Mouse (Mus musculus) limb, embryonic 15.5 days (tissue): Measurements from ENCODE around the gene Gemin5. TPM values are rescaled to one million over a fixed set of nuclear protein-coding genes. Genes with fewer than 3 reads are reported as not detected.

ENCODE experiments used
- ATAC-seq: fragments of 200-750 bp; cut with Nextera tagmentation; 2 replicates; pipeline ENCODE4 v1.8.0; 2017; ENCODE audit warnings: low read depth, moderate TSS enrichment; ENCODE audit not compliant: insufficient number of reproducible peaks, low FRiP score, low TSS enrichment
- H3K27ac ChIP-seq: fragments of 300-500 bp; sonication (generic); 2 replicates; pipeline ENCODE4 v1.5.1; 2015; ENCODE audit warnings: moderate library complexity, mild to moderate bottlenecking, inconsistent platforms
- H3K27me3 ChIP-seq: fragments of 300-500 bp; sonication (generic); 2 replicates; pipeline ENCODE4 v1.6.1; 2015; ENCODE audit warnings: inconsistent platforms
- H3K36me3 ChIP-seq: fragments of 300-500 bp; sonication (generic); 2 replicates; pipeline ENCODE4 v1.6.1; 2015; ENCODE audit warnings: inconsistent platforms
- H3K4me1 ChIP-seq: fragments of 300-500 bp; sonication (generic); 2 replicates; pipeline ENCODE4 v1.6.1; 2015; ENCODE audit warnings: inconsistent platforms
- H3K4me2 ChIP-seq: fragments of 300-500 bp; sonication (generic); 2 replicates; pipeline ENCODE4 v1.6.1; 2015; ENCODE audit warnings: mild to moderate bottlenecking, inconsistent platforms
- H3K4me3 ChIP-seq: fragments of 300-500 bp; sonication (generic); 2 replicates; pipeline ENCODE4 v1.5.1; 2015; ENCODE audit warnings: mild to moderate bottlenecking, inconsistent platforms
- H3K9ac ChIP-seq: fragments of 300-500 bp; sonication (generic); 2 replicates; pipeline ENCODE4 v1.6.1; 2015; ENCODE audit warnings: inconsistent platforms
- H3K9me3 ChIP-seq: fragments of 300-500 bp; sonication (generic); 2 replicates; pipeline ENCODE4 v1.6.1; 2016; ENCODE audit warnings: inconsistent platforms
- whole genome bisulfite sequencing: fragments of 180-500 bp; shearing (Covaris S2); methylation state at CpG from one replicate; pipeline ENCODE4 v1.1.7; 2015; 5-methylcytosine and 5-hydroxymethylcytosine counted together
- polyA plus RNA-seq: library from polyadenylated mRNA; unstranded; fragments of >200 nt; fragmentation: Nextera tagmentation; extraction: Ambion mirVana; gene quantifications from 2 replicates; pipeline ENCODE4 v1.2.1, GENCODE M21; 2015

The Gemin5 gene
- polyA plus RNA-seq, 1 experiment from 2014 or later, result 14.7 TPM

DNA sequence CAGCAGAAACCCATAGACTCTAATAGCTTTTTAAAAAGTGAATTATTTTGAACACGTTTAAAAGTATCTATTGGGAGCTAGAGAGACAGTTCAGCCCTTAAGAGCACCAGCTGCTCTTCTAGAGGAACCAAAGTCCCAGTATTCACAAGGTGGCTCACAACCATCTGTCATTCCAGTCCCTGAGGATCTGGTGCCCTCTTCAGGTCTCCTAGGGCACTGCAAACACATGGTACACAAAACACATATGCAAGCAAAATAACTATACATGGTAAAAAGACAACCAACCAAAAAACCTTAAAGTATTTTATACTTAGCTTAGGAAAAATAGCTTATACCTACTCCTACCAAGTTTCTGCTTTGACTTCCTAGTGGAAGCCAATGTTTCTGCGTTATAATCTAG, 3.3 kb downstream of the Gemin5 start:
- 95% methylated on average over 2 of the region's 2 CpGs for WGBS
- peaks cover 8% of the 10 kb centered on the region; the same call in 1 of the 2 replicates for H3K4me1 ChIP-seq
- no peak for ATAC-seq
- H3K27ac ChIP-seq, result no peak overlapping the region
- H3K9ac ChIP-seq, result no peak overlapping the region
- H3K27me3 ChIP-seq, result no peaks in the 10 kb centered on the region
- H3K36me3 ChIP-seq, result peaks cover 59% of the 10 kb centered on the region
- no peaks in the 10 kb centered on the region for H3K9me3 ChIP-seq
- no peak overlapping the region for H3K4me3 ChIP-seq
- no peak overlapping the region for H3K4me2 ChIP-seq

- 82% methylated on average over 3 of the region's 3 CpGs for WGBS
- H3K9me3 ChIP-seq, result no peaks in the 10 kb centered on the region
- H3K4me1 ChIP-seq, result no peaks in the 10 kb centered on the region
- no peak overlapping the region for H3K9ac ChIP-seq
- peaks cover 86% of the 10 kb centered on the region for H3K36me3 ChIP-seq
- no peak overlapping the region for H3K4me3 ChIP-seq
- H3K4me2 ChIP-seq, result no peak overlapping the region
- no peak overlapping the region for H3K27ac ChIP-seq
- ATAC-seq, result no peak
- no peaks in the 10 kb centered on the region for H3K27me3 ChIP-seq
Observed at GRCm38 (mm10) chr11:58156871-58157270, 11.5 kb downstream of the Gemin5 start.

- H3K4me1 ChIP-seq, result no peaks in the 10 kb centered on the region
- H3K4me2 ChIP-seq, result no peak overlapping the region
- H3K27me3 ChIP-seq, result no peaks in the 10 kb centered on the region
- H3K9ac ChIP-seq, result no peak overlapping the region
- H3K9me3 ChIP-seq, result no peaks in the 10 kb centered on the region
- no peak overlapping the region for H3K4me3 ChIP-seq
- H3K36me3 ChIP-seq, result peaks cover 83% of the 10 kb centered on the region
- H3K27ac ChIP-seq, result no peak overlapping the region
- WGBS, result 92% methylated on average over 9 of the region's 9 CpGs
- no peak for ATAC-seq
Observed at GRCm38 (mm10) chr11:58155458-58155857, 12.9 kb downstream of the Gemin5 start.

GRCm38 (mm10) chr11:58146241-58146640, 22.1 kb downstream of the Gemin5 start:
- Histone ChIP-seq H3K4me3 (no peak overlapping the region), H3K27me3 (no peaks in the 10 kb centered on the region), H3K9ac (no peak overlapping the region), H3K9me3 (no peaks in the 10 kb centered on the region), H3K27ac (no peak overlapping the region), H3K36me3 (peaks cover 88% of the 10 kb centered on the region), H3K4me2 (no peak overlapping the region), H3K4me1 (no peaks in the 10 kb centered on the region)
- ATAC-seq, result no peak
- WGBS, result 79% methylated on average over 5 of the region's 5 CpGs

DNA sequence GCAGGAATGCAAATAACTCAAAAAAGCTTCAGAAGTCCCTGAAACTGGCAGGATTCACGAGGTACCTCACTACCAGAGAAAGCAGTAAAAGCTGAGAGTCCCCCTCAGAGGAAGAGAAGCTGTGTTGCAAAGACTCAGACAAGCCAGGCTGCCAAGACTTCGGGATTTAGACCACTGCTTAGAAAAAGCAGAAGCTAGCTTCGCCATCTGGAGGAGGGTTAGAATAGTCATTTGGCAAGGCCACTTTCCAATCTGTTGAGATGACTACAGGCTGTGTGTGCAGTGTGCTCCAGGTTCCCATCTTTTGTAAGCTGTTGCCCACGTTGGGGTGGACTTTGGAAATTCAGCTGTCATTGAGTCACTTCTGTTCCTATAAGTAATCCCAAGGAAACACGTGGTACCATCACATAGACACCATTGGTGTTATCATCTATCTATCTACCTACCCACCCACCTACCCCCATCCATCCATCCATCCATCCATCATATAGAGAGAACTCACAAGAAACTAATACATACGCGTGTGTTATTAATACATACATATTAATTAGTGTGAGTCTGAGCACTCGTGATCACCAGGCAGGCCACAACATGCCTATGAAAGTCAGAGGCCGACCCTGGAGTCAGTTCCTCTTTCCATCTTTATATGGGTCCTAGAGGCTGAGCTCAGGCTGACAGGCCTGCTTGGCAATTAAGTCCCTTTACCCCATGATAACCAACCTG, 24.5 kb downstream of the Gemin5 start:
- Histone ChIP-seq H3K4me1 (no peaks in the 10 kb centered on the region), H3K27ac (no peak overlapping the region), H3K27me3 (no peaks in the 10 kb centered on the region), H3K4me2 (no peak overlapping the region), H3K4me3 (no peak overlapping the region), H3K9ac (no peak overlapping the region), H3K36me3 (peaks cover 91% of the 10 kb centered on the region), H3K9me3 (no peaks in the 10 kb centered on the region)
- WGBS, result 79% methylated on average over 9 of the region's 9 CpGs
- ATAC-seq, result no peak

GRCm38 (mm10) chr11:58139466-58139865, 28.9 kb downstream of the Gemin5 start:
- H3K4me3 ChIP-seq, result no peak overlapping the region
- no peak for ATAC-seq

GRCm38 (mm10) chr11:58138821-58139220, 29.5 kb downstream of the Gemin5 start:
- Histone ChIP-seq H3K27ac (no peak overlapping the region), H3K4me1 (no peaks in the 10 kb centered on the region), H3K4me2 (no peak overlapping the region), H3K27me3 (no peaks in the 10 kb centered on the region), H3K36me3 (peaks cover 90% of the 10 kb centered on the region), H3K9me3 (no peaks in the 10 kb centered on the region), H3K4me3 (no peak overlapping the region), H3K9ac (no peak overlapping the region)
- no peak for ATAC-seq
- WGBS, result 93% methylated on average over 11 of the region's 11 CpGs

More at GRCm38 (mm10) chr11:58139466-58139865, 28.9 kb downstream of the Gemin5 start:
- 85% methylated on average over 3 of the region's 3 CpGs for WGBS
- Histone ChIP-seq H3K27ac (no peak overlapping the region), H3K36me3 (peaks cover 90% of the 10 kb centered on the region), H3K9me3 (no peaks in the 10 kb centered on the region), H3K4me2 (no peak overlapping the region), H3K27me3 (no peaks in the 10 kb centered on the region), H3K9ac (no peak overlapping the region), H3K4me1 (no peaks in the 10 kb centered on the region)

GRCm38 (mm10) chr11:58136677-58137076, 31.7 kb downstream of the Gemin5 start:
- no peaks in the 10 kb centered on the region for H3K27me3 ChIP-seq
- no peak overlapping the region for H3K9ac ChIP-seq
- no peak overlapping the region for H3K27ac ChIP-seq
- 91% methylated on average over 6 of the region's 6 CpGs for WGBS
- no peak for ATAC-seq
- no peak overlapping the region for H3K4me3 ChIP-seq
- no peaks in the 10 kb centered on the region for H3K9me3 ChIP-seq
- no peaks in the 10 kb centered on the region for H3K4me1 ChIP-seq
- H3K36me3 ChIP-seq, result peaks cover 92% of the 10 kb centered on the region
- no peak overlapping the region for H3K4me2 ChIP-seq

DNA sequence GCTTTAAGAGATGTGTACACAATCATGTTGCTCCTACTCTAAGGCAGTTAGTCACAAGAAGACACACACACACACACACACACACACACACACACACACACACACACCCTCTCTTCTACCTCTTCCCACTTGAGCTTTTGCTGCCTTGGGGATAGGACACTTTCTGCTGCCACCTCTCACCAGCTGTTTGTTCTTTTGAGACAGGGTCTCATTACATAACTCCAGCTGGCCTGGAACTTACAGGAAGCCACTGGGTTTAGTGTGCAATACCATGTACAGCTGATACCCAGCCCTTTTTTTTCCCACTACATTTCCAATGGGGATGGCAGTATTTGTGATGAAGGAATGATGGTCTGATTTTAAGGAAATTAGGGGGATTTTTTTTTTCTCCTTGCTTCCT, 33.0 kb downstream of the Gemin5 start:
- ATAC-seq, result no peak
- no peak overlapping the region for H3K4me2 ChIP-seq

DNA sequence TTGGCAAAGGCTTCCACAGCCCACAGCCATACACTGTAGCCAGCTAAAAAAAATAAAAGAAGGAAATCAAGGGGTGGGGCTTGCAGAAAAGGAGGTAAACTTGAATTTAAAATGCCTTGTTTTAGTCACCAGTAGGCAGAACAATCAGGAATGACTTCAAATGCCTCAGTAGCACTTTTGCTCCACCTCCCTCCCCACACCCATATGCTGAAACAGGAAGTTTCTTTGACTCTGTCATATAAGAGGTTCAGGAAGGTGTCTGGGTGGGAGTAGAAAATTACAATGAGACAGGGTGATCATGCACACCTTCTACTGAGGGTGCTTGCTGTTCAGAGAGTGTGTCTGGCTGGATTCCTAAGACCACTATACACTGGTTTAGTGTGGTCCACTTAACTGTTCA, 33.5 kb downstream of the Gemin5 start:
- H3K4me2 ChIP-seq, result no peak overlapping the region
- no peaks in the 10 kb centered on the region for H3K4me1 ChIP-seq
- no peaks in the 10 kb centered on the region for H3K9me3 ChIP-seq
- H3K9ac ChIP-seq, result no peak overlapping the region
- no peak for ATAC-seq
- H3K4me3 ChIP-seq, result no peak overlapping the region
- peaks cover 92% of the 10 kb centered on the region for H3K36me3 ChIP-seq
- H3K27ac ChIP-seq, result no peak overlapping the region
- no peaks in the 10 kb centered on the region for H3K27me3 ChIP-seq

More for the DNA sequence above, 33.0 kb downstream of the Gemin5 start:
- Histone ChIP-seq H3K9ac (no peak overlapping the region), H3K27ac (no peak overlapping the region), H3K36me3 (peaks cover 92% of the 10 kb centered on the region), H3K9me3 (no peaks in the 10 kb centered on the region), H3K4me1 (no peaks in the 10 kb centered on the region), H3K27me3 (no peaks in the 10 kb centered on the region), H3K4me3 (no peak overlapping the region)

DNA sequence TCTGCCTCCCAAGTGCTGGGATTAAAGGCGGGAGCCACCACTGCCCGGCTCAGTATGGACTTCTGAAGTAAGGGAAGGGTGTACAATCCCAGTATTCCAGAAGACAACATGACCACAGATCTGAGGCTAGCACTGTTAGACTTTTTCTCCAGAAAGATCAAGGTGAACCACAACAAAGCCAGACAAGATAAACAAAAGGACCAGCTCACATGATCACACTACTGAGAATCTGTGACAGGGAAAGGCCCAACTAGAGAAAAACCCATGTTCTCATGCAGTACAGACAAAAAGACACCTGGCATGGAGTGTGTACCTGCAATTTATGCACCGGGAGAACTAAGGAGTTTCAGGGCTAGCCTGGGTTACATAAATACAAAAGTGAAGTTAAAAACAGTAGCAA, 36.3 kb downstream of the Gemin5 start:
- no peaks in the 10 kb centered on the region for H3K4me1 ChIP-seq
- H3K9ac ChIP-seq, result no peak overlapping the region
- no peak for ATAC-seq
- no peaks in the 10 kb centered on the region for H3K27me3 ChIP-seq
- peaks cover 90% of the 10 kb centered on the region for H3K36me3 ChIP-seq
- no peak overlapping the region for H3K27ac ChIP-seq
- H3K9me3 ChIP-seq, result no peaks in the 10 kb centered on the region
- no peak overlapping the region for H3K4me2 ChIP-seq
- H3K4me3 ChIP-seq, result no peak overlapping the region
- WGBS, result 96% methylated on average over 3 of the region's 3 CpGs

GRCm38 (mm10) chr11:58129302-58129843, 39.0 kb downstream of the Gemin5 start:
- H3K36me3 ChIP-seq, result peaks cover 89% of the 10 kb centered on the region
- 38% methylated on average over 6 of the region's 6 CpGs for WGBS
- no peak for ATAC-seq
- no peak overlapping the region for H3K27ac ChIP-seq
- H3K4me1 ChIP-seq, result no peaks in the 10 kb centered on the region
- H3K9me3 ChIP-seq, result no peaks in the 10 kb centered on the region
- H3K9ac ChIP-seq, result no peak overlapping the region
- no peak overlapping the region for H3K4me2 ChIP-seq
- no peaks in the 10 kb centered on the region for H3K27me3 ChIP-seq
- no peak overlapping the region for H3K4me3 ChIP-seq
